Mouse (Mus musculus) neural tube, embryonic 12.5 days (tissue): Measurements from ENCODE around the gene Tom1l1. TPM values are rescaled to one million over a fixed set of nuclear protein-coding genes. Genes with fewer than 3 reads are reported as not detected.

Experiments used
- ATAC-seq: fragments of 200-750 bp; cut with Nextera tagmentation; 2 replicates; pipeline ENCODE4 v1.8.0; 2017; ENCODE audit warnings: low read depth, mild to moderate bottlenecking, moderate TSS enrichment, moderate library complexity; ENCODE audit not compliant: low FRiP score
- H3K27ac ChIP-seq: fragments of 300-500 bp; sonication (generic); 2 replicates; pipeline ENCODE4 v1.5.1; 2016
- H3K27me3 ChIP-seq: fragments of 300-500 bp; sonication (generic); replicated peaks from 2 replicates; pipeline ENCODE4 v1.6.1; 2016; ENCODE audit warnings: mild to moderate bottlenecking
- H3K36me3 ChIP-seq: fragments of 300-500 bp; sonication (generic); 2 replicates; pipeline ENCODE4 v1.6.1; 2016; ENCODE audit warnings: mild to moderate bottlenecking
- H3K4me1 ChIP-seq: fragments of 300-500 bp; sonication (generic); 2 replicates; pipeline ENCODE4 v1.6.1; 2016
- H3K4me2 ChIP-seq: fragments of 300-500 bp; sonication (generic); replicated peaks from 2 replicates; pipeline ENCODE4 v1.6.1; 2016; ENCODE audit warnings: mild to moderate bottlenecking
- H3K4me3 ChIP-seq: fragments of 300-500 bp; sonication (generic); 2 replicates; pipeline ENCODE4 v1.5.1; 2016
- H3K9ac ChIP-seq: fragments of 300-500 bp; sonication (generic); 2 replicates; pipeline ENCODE4 v1.6.1; 2016; ENCODE audit warnings: mild to moderate bottlenecking
- H3K9me3 ChIP-seq: fragments of 300-500 bp; sonication (generic); 2 replicates; pipeline ENCODE4 v1.6.1; 2016; ENCODE audit warnings: mild to moderate bottlenecking
- WGBS: fragments of 180-500 bp; shearing (Covaris S2); methylation state at CpG from one replicate; pipeline ENCODE4 v1.1.7; 2016; 5-methylcytosine and 5-hydroxymethylcytosine counted together
- polyA plus RNA-seq: library from polyadenylated mRNA; unstranded; fragments of >200 nt; fragmentation: Nextera tagmentation; extraction: Ambion mirVana; gene quantifications from 2 replicates; pipeline ENCODE4 v1.2.1, GENCODE M21; 2016

Tom1l1 gene
- polyA plus RNA-seq, 1 experiment from 2014 or later: 18.0 TPM

DNA sequence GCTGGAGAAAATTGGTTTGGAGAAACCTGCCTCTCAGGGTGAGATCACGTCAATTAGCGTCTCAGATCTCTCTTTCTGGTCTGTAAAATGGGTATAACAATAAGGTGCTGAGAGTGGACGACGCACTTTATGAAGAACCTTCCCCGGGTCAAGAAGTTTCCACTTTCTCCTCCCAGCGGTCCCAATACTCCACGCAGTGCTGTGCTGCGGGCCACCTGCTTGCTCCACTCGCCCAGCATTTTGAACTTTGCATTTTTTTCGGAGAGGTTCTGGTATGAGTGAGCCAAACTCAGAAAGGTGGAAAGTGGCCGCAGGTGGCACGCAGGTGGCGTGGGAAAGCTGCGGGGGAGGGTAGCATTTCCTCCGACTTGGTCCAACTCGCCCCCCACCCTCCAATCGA, 1.1 kb downstream of the Tom1l1 start:
- ATAC-seq: peak; percentile 59
- Histone ChIP-seq H3K4me2 (peak overlapping the region; percentile 87), H3K27ac (no peak overlapping the region), H3K27me3 (no peaks in the 10 kb centered on the region), H3K9me3 (no peaks in the 10 kb centered on the region), H3K4me3 (peak overlapping the region; percentile 48), H3K9ac (peak overlapping the region; percentile 51), H3K36me3 (no peaks in the 10 kb centered on the region), H3K4me1 (peaks cover 3% of the 10 kb centered on the region; the same call in 1 of the 2 replicates)
- under 1% methylated on average over 17 of the region's 17 CpGs for WGBS

GRCm38 (mm10) chr11:90686287-90687025, 1.7 kb downstream of the Tom1l1 start:
- H3K9ac ChIP-seq: no peak overlapping the region; the same call in 1 of the 2 replicates
- H3K9me3 ChIP-seq: no peaks in the 10 kb centered on the region
- H3K36me3 ChIP-seq: no peaks in the 10 kb centered on the region
- peaks cover 3% of the 10 kb centered on the region; the same call in 1 of the 2 replicates for H3K4me1 ChIP-seq
- peak overlapping the region; percentile 48 for H3K4me3 ChIP-seq
- H3K4me2 ChIP-seq: peak overlapping the region; percentile 87
- H3K27ac ChIP-seq: no peak overlapping the region
- no peak for ATAC-seq
- no peaks in the 10 kb centered on the region for H3K27me3 ChIP-seq
- whole genome bisulfite sequencing: 71% methylated on average over 13 of the region's 13 CpGs

- Histone ChIP-seq H3K27me3 (no peaks in the 10 kb centered on the region), H3K9me3 (no peaks in the 10 kb centered on the region), H3K9ac (no peak overlapping the region), H3K4me2 (no peak overlapping the region), H3K4me1 (peaks cover 3% of the 10 kb centered on the region; the same call in 1 of the 2 replicates), H3K27ac (no peak overlapping the region), H3K4me3 (no peak overlapping the region), H3K36me3 (no peaks in the 10 kb centered on the region)
- WGBS: 83% methylated on average over 6 of the region's 6 CpGs
- no peak for ATAC-seq
Observed at GRCm38 (mm10) chr11:90685196-90685595, 3.0 kb downstream of the Tom1l1 start.

DNA sequence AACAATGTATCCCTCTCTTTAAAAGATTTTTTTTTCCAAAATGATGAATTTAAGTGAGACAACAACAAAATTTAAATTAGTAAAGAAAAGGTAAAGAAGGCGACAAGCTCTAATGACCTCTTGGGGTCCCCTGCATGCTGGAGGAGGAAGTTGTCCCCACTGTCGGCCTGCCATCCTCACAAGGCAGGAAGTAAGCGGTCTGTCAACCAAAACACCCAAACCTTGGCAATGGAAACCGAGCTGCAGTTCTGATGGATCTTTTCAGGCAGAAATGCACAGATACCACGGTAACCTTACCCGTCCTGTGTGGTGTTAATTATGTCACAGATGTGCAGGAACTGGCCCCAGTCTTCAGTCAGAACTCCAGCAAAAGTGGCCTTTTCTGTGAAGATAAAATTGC, 3.4 kb downstream of the Tom1l1 start:
- ATAC-seq: no peak
- 76% methylated on average over 6 of the region's 6 CpGs for WGBS
- Histone ChIP-seq H3K4me1 (no peaks in the 10 kb centered on the region; the same call in 1 of the 2 replicates), H3K4me3 (no peak overlapping the region), H3K27ac (no peak overlapping the region), H3K9ac (no peak overlapping the region), H3K4me2 (no peak overlapping the region), H3K36me3 (no peaks in the 10 kb centered on the region), H3K9me3 (no peaks in the 10 kb centered on the region), H3K27me3 (no peaks in the 10 kb centered on the region)

- Histone ChIP-seq H3K27me3 (no peaks in the 10 kb centered on the region), H3K4me1 (no peaks in the 10 kb centered on the region), H3K9ac (no peak overlapping the region), H3K27ac (no peak overlapping the region), H3K4me3 (no peak overlapping the region), H3K4me2 (no peak overlapping the region), H3K9me3 (no peaks in the 10 kb centered on the region), H3K36me3 (no peaks in the 10 kb centered on the region)
- ATAC-seq: no peak
Observed at GRCm38 (mm10) chr11:90681171-90681570, 7.0 kb downstream of the Tom1l1 start.

GRCm38 (mm10) chr11:90678582-90678981, 9.6 kb downstream of the Tom1l1 start:
- Histone ChIP-seq H3K27me3 (no peaks in the 10 kb centered on the region), H3K27ac (no peak overlapping the region), H3K9me3 (no peaks in the 10 kb centered on the region), H3K9ac (no peak overlapping the region), H3K36me3 (no peaks in the 10 kb centered on the region), H3K4me2 (no peak overlapping the region), H3K4me1 (no peaks in the 10 kb centered on the region), H3K4me3 (no peak overlapping the region)
- ATAC-seq: no peak
- 82% methylated on average over 5 of the region's 5 CpGs for WGBS

- no peaks in the 10 kb centered on the region for H3K4me1 ChIP-seq
- H3K27ac ChIP-seq: no peak overlapping the region
- H3K9me3 ChIP-seq: no peaks in the 10 kb centered on the region
- no peaks in the 10 kb centered on the region for H3K27me3 ChIP-seq
- H3K36me3 ChIP-seq: no peaks in the 10 kb centered on the region
- no peak overlapping the region for H3K4me2 ChIP-seq
- H3K4me3 ChIP-seq: no peak overlapping the region
- ATAC-seq: no peak
- 63% methylated on average over 8 of the region's 8 CpGs for whole genome bisulfite sequencing
- no peak overlapping the region for H3K9ac ChIP-seq
Observed at GRCm38 (mm10) chr11:90677771-90678288, 10.3 kb downstream of the Tom1l1 start.

GRCm38 (mm10) chr11:90677027-90677426, 11.1 kb downstream of the Tom1l1 start:
- no peaks in the 10 kb centered on the region for H3K27me3 ChIP-seq
- ATAC-seq: no peak
- H3K4me2 ChIP-seq: no peak overlapping the region
- H3K4me3 ChIP-seq: no peak overlapping the region
- no peak overlapping the region for H3K9ac ChIP-seq
- H3K4me1 ChIP-seq: no peaks in the 10 kb centered on the region
- H3K9me3 ChIP-seq: no peaks in the 10 kb centered on the region
- no peaks in the 10 kb centered on the region for H3K36me3 ChIP-seq
- no peak overlapping the region for H3K27ac ChIP-seq
- WGBS: 93% methylated on average over 7 of the region's 7 CpGs

GRCm38 (mm10) chr11:90675479-90676110, 12.6 kb downstream of the Tom1l1 start:
- no peak for ATAC-seq
- Histone ChIP-seq H3K4me1 (no peaks in the 10 kb centered on the region), H3K27me3 (no peaks in the 10 kb centered on the region), H3K9ac (no peak overlapping the region), H3K27ac (no peak overlapping the region), H3K9me3 (no peaks in the 10 kb centered on the region), H3K36me3 (no peaks in the 10 kb centered on the region), H3K4me2 (no peak overlapping the region), H3K4me3 (no peak overlapping the region)
- 80% methylated on average over 5 of the region's 5 CpGs for WGBS

- no peak overlapping the region for H3K9ac ChIP-seq
- H3K4me2 ChIP-seq: no peak overlapping the region
- no peak for ATAC-seq
- WGBS: 95% methylated on average over 6 of the region's 6 CpGs
- no peak overlapping the region for H3K4me3 ChIP-seq
- H3K27ac ChIP-seq: no peak overlapping the region
- H3K9me3 ChIP-seq: no peaks in the 10 kb centered on the region
- H3K4me1 ChIP-seq: peaks cover 15% of the 10 kb centered on the region
- H3K27me3 ChIP-seq: no peaks in the 10 kb centered on the region
- H3K36me3 ChIP-seq: no peaks in the 10 kb centered on the region
Observed at GRCm38 (mm10) chr11:90667325-90667724, 20.8 kb downstream of the Tom1l1 start.

GRCm38 (mm10) chr11:90666916-90667315, 21.2 kb downstream of the Tom1l1 start:
- H3K27me3 ChIP-seq: no peaks in the 10 kb centered on the region
- H3K9ac ChIP-seq: no peak overlapping the region
- no peaks in the 10 kb centered on the region for H3K36me3 ChIP-seq
- no peak overlapping the region for H3K4me3 ChIP-seq
- WGBS: 81% methylated on average over 4 of the region's 4 CpGs
- no peak overlapping the region for H3K27ac ChIP-seq
- peaks cover 15% of the 10 kb centered on the region for H3K4me1 ChIP-seq
- ATAC-seq: no peak
- no peak overlapping the region for H3K4me2 ChIP-seq
- no peaks in the 10 kb centered on the region for H3K9me3 ChIP-seq

- Histone ChIP-seq H3K27me3 (no peaks in the 10 kb centered on the region), H3K9ac (no peak overlapping the region), H3K4me3 (no peak overlapping the region), H3K4me1 (peaks cover 15% of the 10 kb centered on the region), H3K9me3 (no peaks in the 10 kb centered on the region), H3K36me3 (no peaks in the 10 kb centered on the region), H3K4me2 (no peak overlapping the region), H3K27ac (no peak overlapping the region)
- 56% methylated on average over 3 of the region's 3 CpGs for WGBS
- ATAC-seq: no peak
Observed at GRCm38 (mm10) chr11:90666144-90666757, 21.9 kb downstream of the Tom1l1 start.
